Mouse (Mus musculus): ENCODE data around the gene Gm7030. TPM values are rescaled to one million over a fixed set of nuclear protein-coding genes. Genes with fewer than 3 reads are reported as not detected.
"Not testable (repeated sequence)": the region's sequence is repeated elsewhere in the genome, so short reads cannot be mapped to it uniquely, and the experiment has no call there.

The Gm7030 gene
- polyA plus RNA-seq, 1 experiment, result 0.81 TPM

GRCm38 (mm10) chr17:36168039-36168652, 38.9 kb upstream of the Gm7030 start, which contains the start of gene Gm8909:
Gene Gm8909, minus strand, starts transcription at chr17:36168537.
- H3K4me1 ChIP-seq (ENCODE audit: control insufficient read depth, insufficient read depth, low read length), result peaks cover 3% of the 10 kb centered on the region
- no peaks in the 10 kb centered on the region for H3K27me3 ChIP-seq (ENCODE audit: control insufficient read depth, insufficient read depth, low read length, poor library complexity, severe bottlenecking)
- TF ChIP-seq EP300 (IDR thresholded peaks at IDR 0.05; ENCODE audit: insufficient read depth, low read depth, low read length), result no peak
- TF ChIP-seq POLR2A (IDR thresholded peaks at IDR 0.05; ENCODE audit: insufficient read depth, low read length), result no peak
- no peak for TF ChIP-seq CTCF (IDR thresholded peaks at IDR 0.05; ENCODE audit: low read depth, low read length)
- H3K36me3 ChIP-seq (ENCODE audit: control insufficient read depth, insufficient read depth, low read length, poor library complexity, severe bottlenecking), result peaks cover 2% of the 10 kb centered on the region
- H3K27ac ChIP-seq (ENCODE audit: insufficient read depth, low read length), result 0 out of 2 replicates have a peak within 1 kb of the TSS, but pooled peaks have one; percentile 54
- peak within 1 kb of the TSS; percentile 81 for H3K9ac ChIP-seq (ENCODE audit: low read depth, poor library complexity, severe bottlenecking)
- peak within 1 kb of the TSS; percentile 57 for H3K4me3 ChIP-seq (ENCODE audit: low read depth, low read length)
- H3K9me3 ChIP-seq (replicated peaks; ENCODE audit: control insufficient read depth, insufficient read depth, low read length, poor library complexity, severe bottlenecking), result no peaks in the 10 kb centered on the region

- H3K4me1 ChIP-seq (ENCODE audit: control insufficient read depth, insufficient read depth, low read length), result peaks cover 3% of the 10 kb centered on the region
- peak overlapping the region; percentile 81 for H3K9ac ChIP-seq (ENCODE audit: low read depth, poor library complexity, severe bottlenecking)
- H3K27me3 ChIP-seq (ENCODE audit: control insufficient read depth, insufficient read depth, low read length, poor library complexity, severe bottlenecking), result no peaks in the 10 kb centered on the region
- peak overlapping the region; percentile 57 for H3K4me3 ChIP-seq (ENCODE audit: low read depth, low read length)
- no peak overlapping the region for H3K27ac ChIP-seq (ENCODE audit: insufficient read depth, low read length)
- TF ChIP-seq POLR2A (IDR thresholded peaks at IDR 0.05; ENCODE audit: insufficient read depth, low read length) (no peak), EP300 (IDR thresholded peaks at IDR 0.05; ENCODE audit: insufficient read depth, low read depth, low read length) (no peak), CTCF (IDR thresholded peaks at IDR 0.05; ENCODE audit: low read depth, low read length) (no peak)
- H3K36me3 ChIP-seq (ENCODE audit: control insufficient read depth, insufficient read depth, low read length, poor library complexity, severe bottlenecking), result peaks cover 2% of the 10 kb centered on the region
- no peaks in the 10 kb centered on the region for H3K9me3 ChIP-seq (replicated peaks; ENCODE audit: control insufficient read depth, insufficient read depth, low read length, poor library complexity, severe bottlenecking)
Observed at GRCm38 (mm10) chr17:36167306-36168038, 38.2 kb upstream of the Gm7030 start.

DNA sequence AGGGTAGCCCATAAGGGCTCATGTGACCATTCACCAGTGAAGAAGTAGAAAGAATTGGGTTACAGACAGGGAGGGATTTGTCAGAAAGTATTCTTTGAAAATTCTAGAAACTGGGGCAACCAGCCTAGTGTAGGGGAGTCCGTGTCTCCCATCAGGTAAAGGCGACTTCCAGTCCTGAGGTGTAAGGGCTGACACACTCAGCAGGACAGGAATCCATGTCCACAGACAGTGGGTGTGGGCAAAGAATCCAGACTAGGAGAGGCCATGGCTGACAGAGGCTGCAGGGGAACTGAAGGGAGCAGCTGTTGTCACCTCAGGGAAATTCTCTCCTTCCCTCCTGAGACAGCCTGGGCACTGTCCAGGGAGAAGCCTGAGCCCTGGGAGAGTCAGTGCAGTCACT, 37.7 kb upstream of the Gm7030 start:
- H3K27ac ChIP-seq (ENCODE audit: insufficient read depth, low read length); H3K36me3 ChIP-seq (ENCODE audit: control insufficient read depth, insufficient read depth, low read length, poor library complexity, severe bottlenecking); H3K27me3 ChIP-seq (ENCODE audit: control insufficient read depth, insufficient read depth, low read length, poor library complexity, severe bottlenecking); H3K9me3 ChIP-seq (replicated peaks; ENCODE audit: control insufficient read depth, insufficient read depth, low read length, poor library complexity, severe bottlenecking); H3K4me1 ChIP-seq (ENCODE audit: control insufficient read depth, insufficient read depth, low read length): not testable (repeated sequence)
- H3K9ac ChIP-seq (ENCODE audit: low read depth, poor library complexity, severe bottlenecking), result peak overlapping the region; percentile 81; the same call in 1 of the 2 replicates
- H3K4me3 ChIP-seq (ENCODE audit: low read depth, low read length), result peak overlapping the region; percentile 57

GRCm38 (mm10) chr17:36161129-36162051, 32.2 kb upstream of the Gm7030 start:
- H3K27ac ChIP-seq (ENCODE audit: insufficient read depth, low read length), result no peak overlapping the region
- peak overlapping the region; percentile 79 for H3K9ac ChIP-seq (ENCODE audit: low read depth, poor library complexity, severe bottlenecking)
- H3K27me3 ChIP-seq (ENCODE audit: control insufficient read depth, insufficient read depth, low read length, poor library complexity, severe bottlenecking), result no peaks in the 10 kb centered on the region

DNA sequence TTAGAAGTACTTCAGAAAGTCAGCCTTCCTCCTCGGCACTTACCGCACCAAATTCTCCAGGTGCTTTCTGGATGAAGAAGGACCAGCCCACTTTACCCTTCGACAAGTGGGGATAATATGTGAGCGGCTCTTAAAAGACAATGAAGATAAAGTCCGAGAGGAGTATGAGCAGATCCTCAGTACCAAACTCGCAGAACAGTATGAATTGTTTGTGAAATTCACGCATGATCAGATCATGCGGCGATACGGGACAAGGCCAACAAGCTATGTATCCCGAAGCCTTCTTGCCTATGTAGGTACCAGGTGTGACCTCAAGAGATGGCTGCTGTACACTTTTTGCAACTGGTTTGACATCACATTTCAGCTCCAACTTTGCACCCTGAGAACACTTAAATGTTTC, 29.0 kb upstream of the Gm7030 start:
- not testable (repeated sequence) for H3K36me3 ChIP-seq (ENCODE audit: control insufficient read depth, insufficient read depth, low read length, poor library complexity, severe bottlenecking); H3K4me3 ChIP-seq (ENCODE audit: low read depth, low read length); H3K27ac ChIP-seq (ENCODE audit: insufficient read depth, low read length); H3K9me3 ChIP-seq (replicated peaks; ENCODE audit: control insufficient read depth, insufficient read depth, low read length, poor library complexity, severe bottlenecking); H3K4me1 ChIP-seq (ENCODE audit: control insufficient read depth, insufficient read depth, low read length); H3K27me3 ChIP-seq (ENCODE audit: control insufficient read depth, insufficient read depth, low read length, poor library complexity, severe bottlenecking)
- H3K9ac ChIP-seq (ENCODE audit: low read depth, poor library complexity, severe bottlenecking), result peak overlapping the region; percentile 70

More at GRCm38 (mm10) chr17:36161129-36162051, 32.2 kb upstream of the Gm7030 start:
- Histone ChIP-seq H3K36me3 (ENCODE audit: control insufficient read depth, insufficient read depth, low read length, poor library complexity, severe bottlenecking) (peaks cover 2% of the 10 kb centered on the region; the same call in 1 of the 2 replicates), H3K9me3 (replicated peaks; ENCODE audit: control insufficient read depth, insufficient read depth, low read length, poor library complexity, severe bottlenecking) (no peaks in the 10 kb centered on the region), H3K4me3 (ENCODE audit: low read depth, low read length) (peak overlapping the region; percentile 78), H3K4me1 (ENCODE audit: control insufficient read depth, insufficient read depth, low read length) (peaks cover 3% of the 10 kb centered on the region)
- TF ChIP-seq CTCF (IDR thresholded peaks at IDR 0.05; ENCODE audit: low read depth, low read length) (no peak), EP300 (IDR thresholded peaks at IDR 0.05; ENCODE audit: insufficient read depth, low read depth, low read length) (no peak), POLR2A (IDR thresholded peaks at IDR 0.05; ENCODE audit: insufficient read depth, low read length) (no peak)

- H3K9me3 ChIP-seq (replicated peaks; ENCODE audit: control insufficient read depth, insufficient read depth, low read length, poor library complexity, severe bottlenecking); H3K27ac ChIP-seq (ENCODE audit: insufficient read depth, low read length); H3K4me1 ChIP-seq (ENCODE audit: control insufficient read depth, insufficient read depth, low read length); H3K36me3 ChIP-seq (ENCODE audit: control insufficient read depth, insufficient read depth, low read length, poor library complexity, severe bottlenecking); H3K27me3 ChIP-seq (ENCODE audit: control insufficient read depth, insufficient read depth, low read length, poor library complexity, severe bottlenecking): not testable (repeated sequence)
- H3K9ac ChIP-seq (ENCODE audit: low read depth, poor library complexity, severe bottlenecking), result peak overlapping the region; percentile 70
- H3K4me3 ChIP-seq (ENCODE audit: low read depth, low read length), result peak overlapping the region; percentile 49
Observed at GRCm38 (mm10) chr17:36157782-36158181, 28.6 kb upstream of the Gm7030 start.
